Mouse (Mus musculus): ENCODE data around the gene Pced1b.

DNA sequence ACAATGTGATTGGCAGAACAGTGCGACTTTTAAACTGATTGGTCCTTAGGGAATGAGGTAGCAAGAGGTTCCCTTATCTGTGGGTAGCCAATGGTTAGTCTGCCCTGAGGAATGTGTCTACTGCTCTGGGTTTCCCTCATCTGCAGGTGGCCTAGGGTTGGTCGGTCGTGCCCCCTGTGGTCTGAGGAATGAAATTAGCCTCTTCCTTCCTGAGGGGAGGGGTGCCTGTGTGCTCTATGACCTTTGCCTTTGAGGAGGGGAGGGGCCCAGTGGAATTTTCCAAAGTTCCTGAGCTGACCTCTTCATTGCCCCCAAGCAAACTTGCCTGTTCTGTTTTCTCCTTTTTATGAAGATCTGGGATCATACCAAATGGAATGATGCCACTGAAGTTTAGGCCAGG, 174.6 kb downstream of the Pced1b start:
- no peak for TF ChIP-seq HCFC1 (IDR thresholded peaks at IDR 0.05; ENCODE audit: low read depth, low read length)
- no peak for TF ChIP-seq CTCF (IDR thresholded peaks at IDR 0.05 in 2 of 3, conservative IDR thresholded peaks at IDR 0.05 in 1 of 3; ENCODE audit: control insufficient read depth in 1 of 3, insufficient read depth in 1 of 3, low read depth in 2 of 3, low read length in 3 of 3, poor library complexity in 1 of 3, severe bottlenecking in 1 of 3)
- TF ChIP-seq EP300 (IDR thresholded peaks at IDR 0.05; ENCODE audit: low read depth in 1 of 2, low read length in 2 of 2), result no peak
- TF ChIP-seq SMC3 (IDR thresholded peaks at IDR 0.05; ENCODE audit: low read depth, low read length), result no peak
- no peak for TF ChIP-seq MXI1 (IDR thresholded peaks at IDR 0.05; ENCODE audit: low read depth, low read length)
- TF ChIP-seq ELF1 (IDR thresholded peaks at IDR 0.05; ENCODE audit: low read depth, low read length), result no peak
- no peak for TF ChIP-seq TCF12 (IDR thresholded peaks at IDR 0.05; ENCODE audit: low read depth, low read length)
- no peak for TF ChIP-seq SIN3A (IDR thresholded peaks at IDR 0.05; ENCODE audit: low read length)
- no peak for TF ChIP-seq POLR2AphosphoS2 (IDR thresholded peaks at IDR 0.05; ENCODE audit: low read length)
- TF ChIP-seq KAT2A (conservative IDR thresholded peaks at IDR 0.05; ENCODE audit: low read depth, low read length), result no peak
- TF ChIP-seq MEF2A (IDR thresholded peaks at IDR 0.05; ENCODE audit: extremely low read depth, insufficient replicate concordance, low read depth, low read length, poor library complexity, severe bottlenecking), result no peak
- TF ChIP-seq ZNF384 (IDR thresholded peaks at IDR 0.05; ENCODE audit: low read depth, low read length), result no peak
- no peak for TF ChIP-seq POLR2A (IDR thresholded peaks at IDR 0.05; ENCODE audit: control insufficient read depth in 1 of 2, insufficient read depth in 1 of 2, low read depth in 1 of 2, low read length in 2 of 2, poor library complexity in 1 of 2)
- no peak for TF ChIP-seq TAL1 (IDR thresholded peaks at IDR 0.05; ENCODE audit: low read length)
